Mouse (Mus musculus) liver, postnatal 0 days (tissue): Measurements from ENCODE around the gene Dnah11.

ENCODE experiments used
- CTCF ChIP-seq: sonication (generic); IDR thresholded peaks from 2 replicates; pipeline ENCODE4 v1.5.1; 2016; ENCODE audit warnings: antibody characterized with exemption, low read depth
- EP300 ChIP-seq: IDR thresholded peaks from 2 replicates; pipeline ENCODE4 v1.6.1; 2016; ENCODE audit warnings: antibody characterized with exemption, low read depth, mild to moderate bottlenecking

- TF ChIP-seq CTCF (no peak), EP300 (no peak)
Measured at GRCm38 (mm10) chr12:118156986-118157385, 41.9 kb downstream of the Dnah11 start.
